Mouse (Mus musculus) megakaryocyte-erythroid progenitor cell, adult 5-6 weeks (primary cell): ENCODE measurements around the gene H2-DMa. TPM values are rescaled to one million over a fixed set of nuclear protein-coding genes. Genes with fewer than 3 reads are reported as not detected.
A peak's percentile ranks its signal among the peaks of the same experiment; 100 is the strongest.

ENCODE experiments used
- ATAC-seq: replicated peaks from 2 replicates; pipeline ENCODE4 v1.8.0; 2016; ENCODE audit warnings: mild to moderate bottlenecking, inconsistent platforms; ENCODE audit not compliant: severe bottlenecking, poor library complexity, low FRiP score, low TSS enrichment
- total RNA-seq, 2 experiments: library from RNA; stranded (forward) in 1 of 2; stranded (reverse) in 1 of 2; fragments of 200-1000, 215-1000 nt in 1 of 2; fragments of >200 nt in 1 of 2; fragmentation: Nextera tagmentation in 1 of 2; gene quantifications; 2 replicates each; pipeline ENCODE4 v1.2.3; 2014 to 2017

Gene H2-DMa
- total RNA-seq, 2 experiments from 2014 or later, result 35.0 to 41.6 TPM

- no peak for ATAC-seq
Measured at GRCm38 (mm10) chr17:34121879-34122187, 2.5 kb downstream of the H2-DMa start.

- peak; percentile 33 for ATAC-seq
Measured at GRCm38 (mm10) chr17:34122188-34122984, 3.0 kb downstream of the H2-DMa start, which contains the start of gene Brd2. TSS of gene Brd2 (minus strand) at chr17:34122634.

- ATAC-seq, result no peak
Measured at GRCm38 (mm10) chr17:34123111-34123510, 3.8 kb downstream of the H2-DMa start.

DNA sequence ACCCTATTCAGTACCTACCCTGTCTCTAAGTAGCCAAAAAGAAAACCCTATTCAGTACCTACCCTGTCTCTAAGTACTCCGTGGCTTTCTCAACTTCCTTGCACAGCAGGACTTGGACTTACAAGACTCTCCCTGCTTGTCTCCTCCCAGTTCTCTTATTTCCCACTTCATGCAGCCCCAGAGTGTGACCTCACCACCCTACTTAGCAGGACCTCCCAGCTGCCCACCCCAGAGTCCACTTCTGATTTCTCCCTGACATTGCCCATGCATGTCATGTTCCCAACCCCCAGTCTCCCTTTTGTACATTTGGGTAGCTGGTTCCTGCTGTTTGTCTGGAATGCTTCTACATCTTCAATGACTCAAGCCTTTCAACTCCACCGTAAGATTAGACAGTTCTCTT is 4.2 kb downstream of the H2-DMa start:
- no peak for ATAC-seq

GRCm38 (mm10) chr17:34124649-34125048 is 5.3 kb downstream of the H2-DMa start:
- no peak for ATAC-seq

GRCm38 (mm10) chr17:34126826-34127420 is 7.6 kb downstream of the H2-DMa start:
- ATAC-seq, result no peak

GRCm38 (mm10) chr17:34127475-34127874 is 8.1 kb downstream of the H2-DMa start:
- ATAC-seq, result peak; percentile 76

GRCm38 (mm10) chr17:34128264-34128937 is 9.1 kb downstream of the H2-DMa start:
- no peak for ATAC-seq

DNA sequence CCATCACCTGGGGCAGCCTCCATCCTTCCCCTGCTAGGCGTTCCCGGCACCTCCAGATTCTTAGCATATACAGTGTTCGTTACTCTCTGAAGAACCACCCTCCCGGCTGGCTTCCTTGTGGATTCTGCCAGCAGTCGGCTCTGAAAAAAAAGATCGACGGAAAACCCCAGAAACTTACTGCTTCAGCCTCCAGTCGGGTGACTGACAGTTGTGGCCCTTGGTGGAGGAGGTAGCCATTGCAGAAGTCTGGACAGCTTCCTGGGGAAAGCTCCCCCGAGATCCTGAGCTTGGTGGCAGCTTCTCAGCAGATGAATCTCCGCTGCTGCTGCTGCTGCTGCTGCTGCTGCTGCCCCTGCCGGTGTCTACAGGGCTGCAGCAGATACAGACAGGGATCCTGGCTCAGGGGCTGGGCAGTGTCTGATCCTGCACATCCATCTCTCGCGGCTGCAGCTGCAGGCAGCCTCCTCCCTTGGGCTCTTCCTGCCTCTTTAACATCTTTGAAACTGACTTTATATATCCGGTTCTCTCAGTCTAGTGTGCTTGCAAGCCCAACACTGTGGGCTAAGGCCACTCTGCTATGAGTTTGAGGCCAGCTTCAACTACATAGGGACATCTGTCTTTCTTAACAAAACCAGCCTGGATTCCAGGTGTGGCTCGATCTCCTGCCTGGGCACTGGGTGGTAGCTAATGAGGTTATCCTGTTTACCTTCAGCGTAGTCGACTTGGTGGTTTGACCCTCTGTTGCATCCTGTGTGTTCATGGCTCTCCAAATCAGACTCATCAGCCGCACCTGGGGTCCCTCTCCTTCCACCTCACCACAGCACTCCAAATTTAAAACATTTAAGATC is 9.8 kb downstream of the H2-DMa start:
- 0 out of 2 replicates have a peak, but pooled peaks have one; percentile 19 for ATAC-seq

- ATAC-seq, result no peak
Measured at GRCm38 (mm10) chr17:34130073-34130947, 11.0 kb downstream of the H2-DMa start.

- ATAC-seq, result no peak
Measured at GRCm38 (mm10) chr17:34131911-34132310, 12.6 kb downstream of the H2-DMa start.

- no peak for ATAC-seq
Measured at GRCm38 (mm10) chr17:34133289-34133688, 13.9 kb downstream of the H2-DMa start.

GRCm38 (mm10) chr17:34134451-34134850 is 15.1 kb downstream of the H2-DMa start:
- no peak for ATAC-seq

- peak; percentile 97 for ATAC-seq
Measured at GRCm38 (mm10) chr17:34135297-34136224, 16.2 kb downstream of the H2-DMa start.

GRCm38 (mm10) chr17:34137601-34138000 is 18.3 kb downstream of the H2-DMa start:
- ATAC-seq, result no peak

DNA sequence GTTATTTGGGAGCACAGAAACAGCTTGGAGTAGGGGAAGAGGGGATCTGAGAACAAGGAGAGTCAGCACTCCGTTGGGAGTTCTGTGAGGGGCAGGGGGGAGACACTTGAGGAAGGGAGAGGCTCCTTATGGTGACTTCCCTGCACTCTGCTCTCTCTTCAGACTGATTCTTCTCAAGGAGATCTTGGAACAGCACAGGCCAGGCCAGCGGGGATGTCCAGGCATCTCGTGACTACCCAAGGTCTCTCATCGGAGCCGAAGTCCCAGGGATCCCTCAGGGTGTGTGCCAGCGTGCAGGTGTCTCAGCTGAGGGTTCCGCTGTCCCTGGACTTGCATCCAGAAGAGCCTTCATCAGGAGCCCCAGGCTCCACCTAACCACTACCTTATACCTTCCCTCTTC is 19.3 kb downstream of the H2-DMa start:
- no peak for ATAC-seq

DNA sequence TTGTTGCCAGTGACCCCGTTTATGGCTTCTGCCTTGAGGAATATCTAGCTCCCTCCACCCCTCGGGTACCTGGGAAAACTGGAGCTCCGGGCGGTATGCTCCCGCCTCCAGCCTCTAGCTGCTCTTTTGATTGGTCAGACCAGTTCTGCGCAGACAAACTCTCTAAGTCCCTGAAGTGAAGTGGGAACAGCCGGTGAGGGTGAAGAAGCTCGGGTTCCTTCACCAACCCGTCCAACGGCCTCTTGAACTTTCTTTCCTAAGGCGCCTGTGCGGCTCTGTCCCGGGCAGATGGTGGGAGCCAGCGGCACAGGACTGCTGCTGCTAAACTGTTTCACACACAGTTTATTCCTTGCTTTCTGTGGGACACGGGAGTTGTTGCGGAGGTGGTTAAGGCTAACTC is 20.1 kb downstream of the H2-DMa start:
- ATAC-seq, result no peak

DNA sequence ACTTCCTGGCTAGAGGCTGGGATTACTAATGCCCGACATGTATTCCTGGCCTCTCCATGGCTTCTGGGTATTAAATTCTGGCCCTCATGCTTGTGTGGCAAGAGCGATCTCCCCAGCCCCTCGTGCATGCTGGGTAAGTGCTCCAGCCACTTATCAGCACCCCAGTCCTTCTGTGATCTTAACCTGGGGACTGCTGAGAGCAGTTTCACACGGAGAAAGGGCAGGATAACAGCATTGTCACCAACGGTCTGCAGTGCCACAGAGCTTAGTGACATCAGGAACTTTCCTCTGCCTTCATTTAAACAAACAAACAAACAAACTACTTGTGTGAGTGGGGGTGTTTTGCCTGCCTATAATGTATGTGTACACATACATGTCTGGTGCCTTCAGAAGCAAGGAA is 20.9 kb downstream of the H2-DMa start:
- ATAC-seq, result no peak
